Mouse (Mus musculus) testis, adult 2 months (tissue): Measurements from ENCODE around the gene Hist1h4h.
"Not testable (repeated sequence)": the region's sequence is repeated elsewhere in the genome, so short reads cannot be mapped to it uniquely, and the experiment has no call there.

Experiments used
- CTCF ChIP-seq: fragments of 200-500 bp; IDR thresholded peaks from 2 replicates; pipeline ENCODE4 v1.5.1; 2012; ENCODE audit warnings: low read depth, mild to moderate bottlenecking, inconsistent platforms, low read length, moderate library complexity; ENCODE audit not compliant: control insufficient read depth, insufficient read depth, insufficient replicate concordance
- POLR2A ChIP-seq: fragments of 200-500 bp; IDR thresholded peaks from 2 replicates; pipeline ENCODE4 v1.6.1; 2012; ENCODE audit warnings: low read depth, mild to moderate bottlenecking, inconsistent platforms, low read length, moderate library complexity; ENCODE audit not compliant: control insufficient read depth

- not testable (repeated sequence) for TF ChIP-seq POLR2A, CTCF
Observed at GRCm38 (mm10) chr13:23542225-23542980, 11.6 kb downstream of the Hist1h4h start.
